Mouse (Mus musculus) sigmoid colon, adult 10 weeks (tissue): Measurements from ENCODE around the gene Gm10134. TPM values are rescaled to one million over a fixed set of nuclear protein-coding genes. Genes with fewer than 3 reads are reported as not detected.

ENCODE experiments used
- polyA plus RNA-seq: library from polyadenylated mRNA; stranded (reverse); fragments of 350-450 nt; fragmentation: Illumina TruSeq; extraction: RNeasy Lipid Tissue Mini Kit (QIAGEN cat#74804); gene quantifications from one replicate; pipeline ENCODE4 v1.2.3, GENCODE M21; 2014; ENCODE audit warnings: low read depth, low replicate concordance

The Gm10134 gene
- polyA plus RNA-seq: not detected

DNA sequence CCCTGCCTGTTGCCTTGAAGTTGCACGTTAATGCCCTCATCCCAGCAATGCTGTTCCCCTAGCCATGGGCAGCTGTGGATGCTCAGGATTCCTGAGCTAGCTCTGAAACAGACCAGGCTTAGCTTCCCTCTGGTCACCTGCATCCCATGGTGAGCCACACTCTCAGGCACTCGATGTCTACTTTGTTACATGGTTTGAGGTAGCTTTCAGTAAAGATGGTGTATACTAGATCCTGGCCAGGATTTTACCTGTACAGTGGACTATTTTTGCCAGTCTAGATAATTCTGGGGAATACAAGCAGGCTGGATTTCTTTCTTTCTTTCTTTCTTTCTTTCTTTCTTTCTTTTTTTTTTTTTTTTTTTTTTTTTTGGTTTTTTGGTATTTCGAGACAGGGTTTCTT, at the start of gene Gm10134:
Gm10134 (plus strand) TSS at position 301 of the 400 bp plus-strand sequence.

DNA sequence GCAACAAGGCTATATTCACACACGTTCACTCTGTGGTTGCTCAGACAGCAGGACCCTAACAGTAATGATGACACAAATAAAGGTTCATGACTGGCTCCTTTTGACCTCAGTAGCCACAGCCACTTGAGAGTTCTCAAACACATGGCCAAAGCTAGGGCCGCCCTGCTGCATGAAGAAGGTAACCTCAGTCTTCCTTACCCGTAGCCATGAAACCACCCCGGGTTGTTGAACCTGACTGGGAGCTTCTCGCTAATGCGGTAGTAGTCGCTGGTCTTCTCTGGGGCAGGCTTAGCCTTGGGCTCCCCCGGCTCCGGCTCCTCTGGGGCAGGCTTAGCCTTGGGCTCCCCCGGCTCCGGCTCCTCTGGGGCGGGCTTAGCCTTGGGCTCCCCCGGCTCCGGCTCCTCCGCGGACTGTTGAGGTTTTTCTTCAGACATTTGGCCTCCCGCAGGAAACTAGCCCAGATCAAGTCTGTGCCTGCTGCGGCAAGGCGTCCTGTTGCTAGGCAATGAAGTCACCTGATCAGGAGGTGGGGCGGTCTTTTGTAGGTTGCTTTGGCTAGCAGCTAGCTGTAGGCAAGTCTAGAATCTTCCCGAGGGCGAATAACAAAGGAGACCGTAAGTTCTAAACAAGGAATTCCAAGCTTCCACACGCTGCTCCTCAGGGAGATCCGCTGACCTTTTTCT, 39.9 kb upstream of the Gm10134 start, which contains the start of gene 1700007K13Rik:
1700007K13Rik (minus strand) TSS at position 497 of the 683 bp plus-strand sequence.

DNA sequence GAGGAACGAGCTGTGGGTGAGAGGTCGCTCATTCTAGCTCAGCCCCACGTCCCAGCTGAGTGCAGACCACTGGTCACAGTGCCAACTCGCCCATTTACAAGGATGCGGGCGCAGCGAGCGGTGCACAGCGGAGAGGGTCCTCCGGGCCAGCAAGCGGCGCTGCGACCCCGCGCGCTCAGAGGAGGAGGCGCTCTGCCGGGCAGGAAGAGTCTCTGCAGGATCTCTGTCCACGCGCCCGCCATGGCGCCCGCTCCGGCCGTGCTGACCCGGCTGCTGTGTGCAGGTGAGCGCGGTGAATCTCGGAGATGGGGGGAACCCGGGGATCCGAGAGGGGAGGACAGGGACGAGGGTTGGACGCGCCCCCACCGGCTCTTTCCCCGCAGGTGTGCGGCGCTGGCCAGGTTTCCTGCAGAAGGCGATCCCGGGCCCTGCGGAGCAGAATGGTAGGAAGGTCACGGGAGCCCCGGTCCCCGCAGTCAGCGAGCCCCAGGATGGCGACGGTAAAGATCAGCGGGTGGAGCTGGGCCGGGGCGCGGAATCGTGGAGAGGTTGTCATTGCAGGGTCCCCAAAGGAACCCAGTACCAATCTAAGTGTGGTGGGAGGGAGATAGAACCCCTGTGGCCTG, 37.9 kb upstream of the Gm10134 start, which contains the start of gene Mrps2:
Mrps2 (plus strand) TSS at position 207 of the 626 bp plus-strand sequence.

DNA sequence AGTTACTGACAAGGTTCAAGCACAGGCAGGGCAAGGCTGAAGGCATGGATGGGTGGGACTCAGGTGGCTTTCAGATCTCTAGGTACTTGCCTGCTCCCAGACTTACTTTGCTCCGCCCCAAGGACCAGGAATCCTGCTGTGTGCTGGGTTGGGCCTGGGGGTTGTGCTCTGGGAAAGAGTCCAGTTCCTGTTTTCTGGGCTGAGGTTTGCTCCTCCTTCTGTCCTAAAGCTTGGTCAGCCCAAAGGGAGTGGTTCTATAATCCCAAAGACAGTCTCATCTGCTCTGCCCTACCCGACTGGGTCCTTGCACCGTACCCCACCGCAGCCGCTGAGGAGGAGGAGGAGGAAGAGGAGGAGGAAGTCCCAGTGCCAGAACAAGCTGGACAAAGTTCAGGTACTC, 9.2 kb upstream of the Gm10134 start, which contains the start of gene Gbgt1:
Gbgt1 (plus strand) TSS at position 221 of the 400 bp plus-strand sequence.

DNA sequence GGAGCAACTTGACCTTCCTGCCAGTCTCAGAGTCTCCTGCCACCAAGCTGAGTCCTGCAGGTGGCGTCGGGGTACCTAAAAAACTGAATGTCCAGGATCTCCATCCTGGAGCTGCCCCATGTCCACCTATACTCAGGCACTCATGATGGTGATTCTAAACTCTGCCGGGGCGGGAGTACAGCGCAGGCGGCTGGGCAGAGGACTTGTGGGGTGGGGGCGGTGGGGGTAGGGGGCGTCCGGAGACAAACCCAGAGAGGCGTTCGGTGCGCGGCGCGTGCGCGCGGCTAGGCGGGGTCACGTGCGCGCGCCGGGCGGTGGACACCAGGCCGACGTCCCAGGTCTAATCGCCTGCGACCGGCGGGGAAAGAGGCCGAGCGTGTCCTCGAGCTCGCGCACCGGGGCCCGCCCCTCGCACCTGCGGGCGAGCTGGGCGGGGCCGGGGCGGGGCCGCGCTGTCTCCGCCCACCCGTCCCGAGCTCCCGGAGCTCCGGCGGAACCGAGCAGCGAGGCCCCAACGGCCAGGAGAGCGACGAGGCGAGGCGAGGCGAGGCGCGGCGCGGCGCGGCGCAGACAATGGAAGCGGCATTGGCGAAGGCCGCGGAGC, 7.0 kb downstream of the Gm10134 start, which contains the start of gene Ralgds:
Ralgds (plus strand) TSS at position 328 of the 604 bp plus-strand sequence.

Other genes starting within 250 kb of the Gm10134 start
- gene Ppp1r26, start 59.3 kb upstream of the Gm10134 start, polyA plus RNA-seq: 1.3 TPM
- gene 1700007K13Rik, start 39.8 kb upstream of the Gm10134 start, polyA plus RNA-seq: not detected
- 58.0 TPM for gene Mrps2, start 38.0 kb upstream of the Gm10134 start, polyA plus RNA-seq
- gene Gbgt1, start 9.2 kb upstream of the Gm10134 start, polyA plus RNA-seq: 0.44 TPM
- 25.4 TPM for gene Ralgds, start 7.0 kb downstream of the Gm10134 start, polyA plus RNA-seq
- gene Cel, start 57.3 kb downstream of the Gm10134 start, polyA plus RNA-seq: 2.5 TPM
- gene Gtf3c5, start 77.7 kb downstream of the Gm10134 start, polyA plus RNA-seq: 4.4 TPM
- not detected for gene Gfi1b, start 115.9 kb downstream of the Gm10134 start, polyA plus RNA-seq
- 10.9 TPM for gene Tsc1, start 135.1 kb downstream of the Gm10134 start, polyA plus RNA-seq
- not detected for gene Spaca9, start 193.6 kb downstream of the Gm10134 start, polyA plus RNA-seq
- gene Ak8, start 194.1 kb downstream of the Gm10134 start, polyA plus RNA-seq: not detected